Mouse (Mus musculus) T-helper 1 cell (primary cell): ENCODE measurements at regions not wholly inside any gene's neighbourhood (a gene's known extent, or its start where the extent isn't known, plus 50 kb on each side); places are given as distances from the start of the nearest gene placed in this dataset.
"Not testable (repeated sequence)": the region's sequence is repeated elsewhere in the genome, so short reads cannot be mapped to it uniquely, and the experiment has no call there.

Experiments used
- in situ Hi-C: fragments of 300-600 bp; cut with MboI, MseI; formaldehyde crosslinking; loops from one replicate; pipeline ENCODE4 v1.15.1; 2025; ENCODE audit warnings: high pct_unique_total_duplicates

GRCm38 (mm10) chr16:69937514-69938194 lies 74.1 kb upstream of the Speer2 start:
- in situ Hi-C loops = no loop called here

GRCm38 (mm10) chr16:69943635-69944034 lies 80.1 kb upstream of the Speer2 start:
- in situ Hi-C loops = no loop called here

- in situ Hi-C loops = no loop called here
These were observed 85.2 kb upstream of the Speer2 start for GRCm38 (mm10) chr16:69948783-69949182.

- in situ Hi-C loops = no loop called here
These were observed 85.8 kb upstream of the Speer2 start for GRCm38 (mm10) chr16:69949339-69949738.

- in situ Hi-C loops = no loop called here
These were observed 88.0 kb upstream of the Speer2 start for GRCm38 (mm10) chr16:69951581-69951980.

- in situ Hi-C loops = not testable (repeated sequence)
These were observed 103.0 kb upstream of the Speer2 start for GRCm38 (mm10) chr16:69966561-69966960.

- in situ Hi-C loops = no loop called here
These were observed 116.4 kb upstream of the Speer2 start for GRCm38 (mm10) chr16:69979813-69980527.

GRCm38 (mm10) chr16:69984320-69984719 lies 120.8 kb upstream of the Speer2 start:
- in situ Hi-C loops = no loop called here

GRCm38 (mm10) chr16:69991907-69992470 lies 128.4 kb upstream of the Speer2 start:
- in situ Hi-C loops = no loop called here

GRCm38 (mm10) chr16:69992715-69993114 lies 129.2 kb upstream of the Speer2 start:
- in situ Hi-C loops = no loop called here

GRCm38 (mm10) chr16:70006863-70007262 lies 143.3 kb upstream of the Speer2 start:
- in situ Hi-C loops = no loop called here

- in situ Hi-C loops = no loop called here
These were observed 153.4 kb upstream of the Speer2 start for GRCm38 (mm10) chr16:70016980-70017379.

GRCm38 (mm10) chr16:70019564-70019963 lies 156.0 kb upstream of the Speer2 start:
- in situ Hi-C loops = no loop called here

GRCm38 (mm10) chr16:70021436-70021835 lies 157.9 kb upstream of the Speer2 start:
- in situ Hi-C loops = no loop called here

GRCm38 (mm10) chr16:70028649-70029048 lies 165.1 kb upstream of the Speer2 start:
- in situ Hi-C loops = no loop called here

GRCm38 (mm10) chr16:70045547-70045946 lies 182.0 kb upstream of the Speer2 start:
- in situ Hi-C loops = no loop called here

GRCm38 (mm10) chr16:70046009-70046408 lies 182.5 kb upstream of the Speer2 start:
- in situ Hi-C loops = no loop called here

GRCm38 (mm10) chr16:70049850-70050249 lies 186.3 kb upstream of the Speer2 start:
- in situ Hi-C loops = no loop called here

GRCm38 (mm10) chr16:70071471-70071870 lies 207.9 kb upstream of the Speer2 start:
- in situ Hi-C loops = no loop called here

- in situ Hi-C loops = no loop called here
These were observed 210.2 kb upstream of the Speer2 start for GRCm38 (mm10) chr16:70073740-70074139.

GRCm38 (mm10) chr16:70079497-70079896 lies 216.0 kb upstream of the Speer2 start:
- in situ Hi-C loops = no loop called here

GRCm38 (mm10) chr16:70091291-70091690 lies 222.5 kb upstream of the Gbe1 start:
- in situ Hi-C loops = no loop called here

- in situ Hi-C loops = no loop called here
These were observed 221.8 kb upstream of the Gbe1 start for GRCm38 (mm10) chr16:70091963-70092362.
